In the genomic region with DNA sequence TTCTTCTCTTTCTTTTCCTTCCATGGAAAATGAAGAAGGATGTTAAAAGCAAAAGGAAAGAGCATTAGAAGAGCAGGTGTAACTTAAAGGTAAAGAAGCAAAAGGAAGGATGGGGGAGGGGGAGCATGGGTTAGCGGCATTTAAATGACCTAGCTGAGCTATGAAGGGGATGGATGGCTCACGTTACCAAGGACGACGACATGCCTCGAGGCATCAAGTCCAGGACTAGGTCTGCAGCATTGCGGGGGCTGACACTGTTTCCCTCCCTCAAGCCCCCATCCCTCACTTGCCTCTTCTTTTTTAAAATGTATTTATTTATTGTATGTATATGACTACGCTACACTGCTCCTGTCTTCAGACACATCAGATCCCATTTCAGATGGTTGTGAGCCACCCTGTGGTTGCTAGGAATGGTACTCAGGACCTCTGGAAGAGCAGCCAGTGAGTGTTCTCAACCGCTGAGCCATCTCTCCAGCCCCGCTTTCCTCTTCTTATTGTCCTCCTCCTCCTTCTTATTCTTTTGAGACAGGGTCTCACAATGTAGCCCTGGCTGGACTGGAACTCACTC, we compare ENCODE assay signal across 23 mouse cellular contexts. TPM values are rescaled to one million over a fixed set of nuclear protein-coding genes. Genes with fewer than 3 reads are reported as not detected.
DNase-seq lines count a peak whose midpoint lies in the region; ATAC-seq lines count a peak whose summit lies in the region.
"Had no signal": no experiment of that assay in that cellular context is flagged by ENCODE, and none has a peak within 500 bp of the region (broad histone marks: within the 10 kb centered on the region; RNA-seq: fewer than 3 reads in every experiment).

No protein-coding gene starts in this region.

- 40% methylated on average over 9 of the region's 9 CpGs for WGBS in neural tube, embryonic 12.5 days
- 29% methylated on average over 9 of the region's 9 CpGs for WGBS in hindbrain, embryonic 14.5 days
- 32% methylated on average over 9 of the region's 9 CpGs for WGBS in midbrain, embryonic 13.5 days
- WGBS in neural tube, embryonic 15.5 days, result 31% methylated on average over 9 of the region's 9 CpGs

- peaks cover 14% of the 10 kb centered on the region for H3K4me1 ChIP-seq in neural tube, embryonic 12.5 days
- H3K4me1 ChIP-seq in hindbrain, embryonic 14.5 days (replicated peaks; ENCODE audit: control insufficient read depth, insufficient read depth, low read length), result peaks cover 18% of the 10 kb centered on the region
- H3K4me1 ChIP-seq in midbrain, embryonic 13.5 days (replicated peaks), result peaks cover 36% of the 10 kb centered on the region
- H3K4me1 ChIP-seq in neural tube, embryonic 15.5 days, result peaks cover 11% of the 10 kb centered on the region
- H3K4me1 ChIP-seq: heart, embryonic 15.5 days had no signal

- peak; percentile 46 for ATAC-seq in neural tube, embryonic 12.5 days (ENCODE audit: low FRiP score, low read depth)
- peak; percentile 47; the same call in 1 of the 2 replicates for ATAC-seq in hindbrain, embryonic 14.5 days (ENCODE audit: low FRiP score)
- peak; percentile 53 for ATAC-seq in midbrain, embryonic 13.5 days
- ATAC-seq in neural tube, embryonic 15.5 days (ENCODE audit: low FRiP score), result peak; percentile 53

- H3K27me3 ChIP-seq in neural tube, embryonic 12.5 days (replicated peaks), result no peaks in the 10 kb centered on the region
- H3K27me3 ChIP-seq in hindbrain, embryonic 14.5 days (ENCODE audit: control insufficient read depth, insufficient read depth, low read length), result no peaks in the 10 kb centered on the region
- H3K27me3 ChIP-seq in midbrain, embryonic 13.5 days, result no peaks in the 10 kb centered on the region
- no peaks in the 10 kb centered on the region for H3K27me3 ChIP-seq in neural tube, embryonic 15.5 days (replicated peaks)
- H3K27me3 ChIP-seq: liver, embryonic 13.5 days; Patski had no signal

- H3K4me3 ChIP-seq in neural tube, embryonic 12.5 days, result no peak overlapping the region
- no peak overlapping the region for H3K4me3 ChIP-seq in hindbrain, embryonic 14.5 days (replicated peaks; ENCODE audit: low read length)
- no peak overlapping the region for H3K4me3 ChIP-seq in midbrain, embryonic 13.5 days (replicated peaks)
- no peak overlapping the region for H3K4me3 ChIP-seq in neural tube, embryonic 15.5 days (replicated peaks)
- H3K4me3 ChIP-seq: heart, embryonic 15.5 days; limb, embryonic 13.5 days; liver, embryonic 13.5 days had no signal

- H3K36me3 ChIP-seq in neural tube, embryonic 12.5 days, result no peaks in the 10 kb centered on the region
- no peaks in the 10 kb centered on the region for H3K36me3 ChIP-seq in hindbrain, embryonic 14.5 days (replicated peaks; ENCODE audit: control insufficient read depth, insufficient read depth)
- no peaks in the 10 kb centered on the region for H3K36me3 ChIP-seq in midbrain, embryonic 13.5 days
- H3K36me3 ChIP-seq in neural tube, embryonic 15.5 days, result no peaks in the 10 kb centered on the region
- H3K36me3 ChIP-seq: heart, embryonic 15.5 days; limb, embryonic 13.5 days; liver, embryonic 13.5 days had no signal

- no peak overlapping the region for H3K27ac ChIP-seq in neural tube, embryonic 12.5 days
- H3K27ac ChIP-seq in hindbrain, embryonic 14.5 days, result 0 out of 2 replicates have a peak overlapping the region, but pooled peaks have one; percentile 24
- peak overlapping the region; percentile 85 for H3K27ac ChIP-seq in midbrain, embryonic 13.5 days
- H3K27ac ChIP-seq in neural tube, embryonic 15.5 days (replicated peaks), result no peak overlapping the region; the same call in 1 of the 2 replicates
- H3K27ac ChIP-seq: heart, embryonic 15.5 days; limb, embryonic 13.5 days; liver, embryonic 13.5 days; macrophage had no signal

- H3K9me3 ChIP-seq in neural tube, embryonic 12.5 days, result no peaks in the 10 kb centered on the region
- H3K9me3 ChIP-seq in hindbrain, embryonic 14.5 days (ENCODE audit: control insufficient read depth, low read length), result no peaks in the 10 kb centered on the region
- no peaks in the 10 kb centered on the region for H3K9me3 ChIP-seq in midbrain, embryonic 13.5 days
- no peaks in the 10 kb centered on the region for H3K9me3 ChIP-seq in neural tube, embryonic 15.5 days (replicated peaks)
- H3K9me3 ChIP-seq: heart, embryonic 15.5 days; limb, embryonic 13.5 days; liver, embryonic 13.5 days had no signal

- DNase-seq in neural tube, embryonic 10.5 days (ENCODE audit: extremely low spot score, low spot score), result no peak
- no peak for DNase-seq in hindbrain, embryonic 14.5 days (ENCODE audit: low spot score)
- DNase-seq in spleen, postnatal 10 days (ENCODE audit: low spot score in 2 of 2), result no peak
- no peak for DNase-seq in embryo, embryonic 10.5 days (ENCODE audit: low spot score)
- no peak for DNase-seq in right cerebral cortex, adult 18-20 months
- DNase-seq: adrenal gland, postnatal 14 days; kidney, adult 11 months; layer of hippocampus, postnatal 36 days; liver, embryonic 13.5 days; right cerebral cortex, postnatal 25 days had no signal

- H3K9ac ChIP-seq in neural tube, embryonic 12.5 days, result no peak overlapping the region
- 0 out of 2 replicates have a peak overlapping the region, but pooled peaks have one; percentile 9 for H3K9ac ChIP-seq in hindbrain, embryonic 14.5 days
- H3K9ac ChIP-seq in midbrain, embryonic 13.5 days (replicated peaks), result no peak overlapping the region
- no peak overlapping the region for H3K9ac ChIP-seq in neural tube, embryonic 15.5 days (replicated peaks)
- H3K9ac ChIP-seq: heart, embryonic 15.5 days; limb, embryonic 13.5 days; liver, embryonic 13.5 days had no signal

- no peak overlapping the region for H3K4me2 ChIP-seq in neural tube, embryonic 12.5 days (replicated peaks)
- H3K4me2 ChIP-seq in hindbrain, embryonic 14.5 days (replicated peaks), result no peak overlapping the region; the same call in 1 of the 2 replicates
- no peak overlapping the region for H3K4me2 ChIP-seq in midbrain, embryonic 13.5 days (replicated peaks)
- no peak overlapping the region; the same call in 1 of the 2 replicates for H3K4me2 ChIP-seq in neural tube, embryonic 15.5 days
- H3K4me2 ChIP-seq: heart, embryonic 15.5 days; limb, embryonic 13.5 days; liver, embryonic 13.5 days had no signal

RNA-seq across cellular contexts. Expression of gene Gm21915, which starts 43.2 kb away (rescaled TPM):
- polyA plus RNA-seq in neural tube, embryonic 12.5 days (2016; fragmentation: Nextera tagmentation; extraction: Ambion mirVana), result not detected in 2 replicates
- polyA plus RNA-seq in hindbrain, embryonic 14.5 days (2014; fragmentation: Nextera tagmentation; extraction: Ambion mirVana), result not detected in 2 replicates
- not detected in 2 replicates for polyA plus RNA-seq in midbrain, embryonic 13.5 days (2015; fragmentation: Nextera tagmentation; extraction: Ambion mirVana)
- polyA plus RNA-seq in neural tube, embryonic 15.5 days (2015; fragmentation: Nextera tagmentation; extraction: Ambion mirVana), result not detected in 2 replicates
- polyA plus RNA-seq: frontal cortex, adult 2 months; heart, embryonic 15.5 days; kidney, embryonic 16.5 days; limb, embryonic 13.5 days; liver, embryonic 13.5 days; lung, embryonic 16.5 days; macrophage; Patski; stomach, embryonic 16.5 days; thymus, postnatal 0 days; urinary bladder, adult 2 months had no signal

RNA-seq across cellular contexts. Expression of gene Clmp, which starts 58.5 kb away (rescaled TPM):
- polyA plus RNA-seq in neural tube, embryonic 12.5 days (2016; fragmentation: Nextera tagmentation; extraction: Ambion mirVana), result 61.1 and 65.3 TPM in 2 replicates
- 56.6 and 62.9 TPM in 2 replicates for polyA plus RNA-seq in hindbrain, embryonic 14.5 days (2014; fragmentation: Nextera tagmentation; extraction: Ambion mirVana)
- polyA plus RNA-seq in midbrain, embryonic 13.5 days (2015; fragmentation: Nextera tagmentation; extraction: Ambion mirVana), result 43.6 and 45.8 TPM in 2 replicates
- polyA plus RNA-seq in neural tube, embryonic 15.5 days (2015; fragmentation: Nextera tagmentation; extraction: Ambion mirVana), result 41.7 and 51.2 TPM in 2 replicates

Comparison
In these comparisons a context has a peak if more than half of its experiments do, and no peak if none do; other contexts are left out.
1. H3K27ac ChIP-seq: peak in hindbrain, embryonic 14.5 days (single experiment) and midbrain, embryonic 13.5 days (single experiment); none in neural tube, embryonic 12.5 days (single experiment) and neural tube, embryonic 15.5 days (single experiment).
2. Peak in every context shown above with its lines, with median percentiles within 50 percentile points of each other: ATAC-seq.